Mouse (Mus musculus) neutrophil, adult 65 days (primary cell): ENCODE results near the gene Dlx2. TPM values are rescaled to one million over a fixed set of nuclear protein-coding genes. Genes with fewer than 3 reads are reported as not detected.

Source experiments
- total RNA-seq: library from RNA; stranded (reverse); gene quantifications from 2 replicates; pipeline ENCODE4 v1.2.4, GENCODE M21; 2023

Gene Dlx2
- total RNA-seq: not detected in 2 replicates

DNA sequence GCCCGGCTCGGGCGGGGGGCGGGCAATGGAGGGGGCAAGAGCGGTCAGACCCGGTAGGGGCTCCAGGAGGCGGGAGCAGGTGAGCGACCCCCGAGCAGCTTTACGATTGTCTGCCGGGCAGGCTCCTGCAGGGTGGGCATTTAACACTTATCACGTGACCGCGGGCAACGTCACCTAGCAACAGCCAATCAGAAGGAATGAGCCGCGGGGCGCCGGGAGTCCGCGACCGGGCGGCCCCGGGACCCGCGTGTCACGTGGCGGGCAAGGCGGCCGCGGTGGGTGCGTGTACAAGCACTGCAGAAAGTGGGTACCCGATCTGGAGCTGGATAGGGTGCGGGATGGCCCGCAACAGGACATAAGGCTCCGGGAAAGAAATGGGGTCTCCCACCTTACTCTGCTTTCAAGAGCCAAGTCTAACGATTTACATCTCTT is at the start of gene Dlx2:
Gene Dlx2 (minus strand): TSS at position 115 of the 432 bp plus-strand sequence.

DNA sequence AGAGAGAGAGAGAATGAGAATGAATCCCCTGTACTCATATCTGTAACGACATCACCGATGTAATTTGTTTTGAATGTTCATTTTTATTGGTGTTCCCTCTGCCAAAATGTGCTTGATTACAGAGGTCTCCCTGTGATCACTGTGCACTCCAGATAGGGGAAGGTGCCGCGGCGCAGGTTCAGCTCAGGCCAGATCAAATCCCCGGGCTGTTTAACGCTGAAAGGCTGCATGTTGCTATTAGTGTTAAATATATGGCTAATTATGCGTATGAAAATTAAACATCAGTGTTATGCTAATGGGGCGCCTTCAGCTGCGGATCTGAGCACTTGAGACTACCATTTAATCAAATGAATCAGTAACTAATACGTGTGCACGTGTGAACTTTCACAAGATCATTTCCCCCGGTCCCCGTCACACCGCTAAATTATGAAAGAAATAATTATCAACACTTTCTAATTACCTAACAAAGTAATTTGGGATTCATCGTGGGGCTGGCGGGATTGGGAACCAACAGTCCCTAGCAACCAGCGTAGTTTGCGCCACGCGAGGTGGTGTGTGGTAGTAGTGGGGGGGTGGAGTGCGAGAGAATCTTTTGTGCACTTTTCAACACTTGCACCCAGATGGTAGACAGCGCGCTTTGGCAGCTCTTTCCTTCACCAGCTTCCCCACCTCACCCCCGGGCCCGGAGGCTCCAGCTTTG is 18.4 kb downstream of the Dlx2 start, which contains the start of gene Dlx1:
Gene Dlx1 (plus strand): TSS at position 100 of the 700 bp plus-strand sequence.

Other genes starting within 250 kb of the Dlx2 start
- gene Slc25a12, start 179.0 kb downstream of the Dlx2 start, total RNA-seq: 50.8 and 63.7 TPM in 2 replicates
- gene Hat1, start 157.8 kb downstream of the Dlx2 start, total RNA-seq: 29.3 and 37.6 TPM in 2 replicates
- 5.7 and 7.0 TPM in 2 replicates for gene Metap1d, start 93.5 kb downstream of the Dlx2 start, total RNA-seq
- gene Dlx1, start 18.6 kb downstream of the Dlx2 start, total RNA-seq: not detected in 2 replicates
- 16.4 and 23.7 TPM in 2 replicates for gene Itga6, start 198.9 kb upstream of the Dlx2 start, total RNA-seq